Mouse (Mus musculus): ENCODE results near the gene Pxt1.

GRCm38 (mm10) chr17:28916520-28916919, 27.1 kb downstream of the Pxt1 start:
- TF ChIP-seq CTCF (IDR thresholded peaks at IDR 0.05; ENCODE audit: control insufficient read depth, insufficient read depth, insufficient replicate concordance, low read depth, low read length) (no peak), POLR2A (IDR thresholded peaks at IDR 0.05; ENCODE audit: control insufficient read depth, low read depth, low read length) (no peak)
